ENCODE assay signal across 8 mouse cellular contexts in genomic region chr11:32454800-32455506, GRCm38 (mm10). TPM values are rescaled to one million over a fixed set of nuclear protein-coding genes. Genes with fewer than 3 reads are reported as not detected.
DNase-seq lines count a peak whose midpoint lies in the region; ATAC-seq and TF ChIP-seq lines count a peak whose summit lies in the region.

Gene Ubtd2, plus strand, starts transcription at chr11:32455370.

- peak within 1 kb of the TSS; percentile 98 for H3K4me3 ChIP-seq in embryonic facial prominence, embryonic 14.5 days (ENCODE audit: low read depth, low read length)
- peak within 1 kb of the TSS; percentile 92 for H3K4me3 ChIP-seq in limb, embryonic 14.5 days (replicated peaks; ENCODE audit: low read length)
- peak within 1 kb of the TSS; percentile 77 for H3K4me3 ChIP-seq in midbrain, postnatal 0 days (ENCODE audit: low read depth, low read length)

- TF ChIP-seq POLR2A in limb, embryonic 14.5 days (IDR thresholded peaks at IDR 0.05; ENCODE audit: borderline replicate concordance, extremely low read depth, insufficient read depth, insufficient read length), result 0 out of 2 replicates have a peak, but pooled peaks have one; percentile 10

- no peaks in the 10 kb centered on the region for H3K27me3 ChIP-seq in embryonic facial prominence, embryonic 14.5 days (replicated peaks; ENCODE audit: control insufficient read depth, insufficient read depth, low read length)
- H3K27me3 ChIP-seq in limb, embryonic 14.5 days (ENCODE audit: control insufficient read depth, insufficient read depth, low read length), result no peaks in the 10 kb centered on the region
- H3K27me3 ChIP-seq in midbrain, postnatal 0 days (ENCODE audit: insufficient read depth, low read length), result no peaks in the 10 kb centered on the region

- peak within 1 kb of the TSS; percentile 97 for H3K27ac ChIP-seq in embryonic facial prominence, embryonic 14.5 days (replicated peaks; ENCODE audit: low read depth, low read length)
- peak within 1 kb of the TSS; percentile 95 for H3K27ac ChIP-seq in limb, embryonic 14.5 days (replicated peaks; ENCODE audit: low read depth, low read length)
- H3K27ac ChIP-seq in midbrain, postnatal 0 days (ENCODE audit: low read depth, low read length), result peak within 1 kb of the TSS; percentile 93

- no peaks in the 10 kb centered on the region for H3K9me3 ChIP-seq in embryonic facial prominence, embryonic 14.5 days (ENCODE audit: control insufficient read depth, low read length)
- no peaks in the 10 kb centered on the region for H3K9me3 ChIP-seq in limb, embryonic 14.5 days (ENCODE audit: control insufficient read depth, low read length)
- no peaks in the 10 kb centered on the region for H3K9me3 ChIP-seq in midbrain, postnatal 0 days (ENCODE audit: low read length)

- 0% methylated on average over 31 of the region's 86 CpGs for WGBS in embryonic facial prominence, embryonic 14.5 days
- WGBS in limb, embryonic 14.5 days, result 1% methylated on average over 40 of the region's 86 CpGs
- WGBS in midbrain, postnatal 0 days, result 2% methylated on average over 40 of the region's 86 CpGs

- DNase-seq in 3T3-L1 (ENCODE audit: low read depth, low spot score), result peak; percentile 89
- DNase-seq in adrenal gland, postnatal 4 days (ENCODE audit: low spot score in 2 of 2), result peak; percentile 93 to 96
- peak; percentile 97 for DNase-seq in embryonic facial prominence, embryonic 14.5 days (ENCODE audit: low spot score)
- peak; percentile 96 for DNase-seq in heart, adult 8-10 months (ENCODE audit: low spot score)
- peak; percentile 97 for DNase-seq in kidney, adult 9 months
- DNase-seq in limb, embryonic 14.5 days (ENCODE audit: low spot score), result peak; percentile 96
- DNase-seq in midbrain, postnatal 0 days (ENCODE audit: low spot score), result peak; percentile 96
- DNase-seq in spleen, postnatal 14 days (ENCODE audit: low spot score in 2 of 2), result peak; percentile 92 to 94

- peak; percentile 97 for ATAC-seq in embryonic facial prominence, embryonic 14.5 days (ENCODE audit: low read depth)
- ATAC-seq in limb, embryonic 14.5 days (ENCODE audit: low FRiP score, low read depth), result peak; percentile 97
- peak; percentile 97 for ATAC-seq in midbrain, postnatal 0 days (ENCODE audit: low FRiP score)

- H3K4me1 ChIP-seq in embryonic facial prominence, embryonic 14.5 days (ENCODE audit: control insufficient read depth, insufficient read depth, low read length), result peaks cover 19% of the 10 kb centered on the region
- peaks cover 22% of the 10 kb centered on the region for H3K4me1 ChIP-seq in limb, embryonic 14.5 days (ENCODE audit: control insufficient read depth, insufficient read depth, low read length)
- no peaks in the 10 kb centered on the region for H3K4me1 ChIP-seq in midbrain, postnatal 0 days (ENCODE audit: insufficient read depth, low read length)

- peak within 1 kb of the TSS; percentile 90 for H3K4me2 ChIP-seq in embryonic facial prominence, embryonic 14.5 days (ENCODE audit: low read depth, low read length)
- peak within 1 kb of the TSS; percentile 68 for H3K4me2 ChIP-seq in limb, embryonic 14.5 days (replicated peaks; ENCODE audit: low read depth, low read length, severe bottlenecking)
- peak within 1 kb of the TSS; percentile 83 for H3K4me2 ChIP-seq in midbrain, postnatal 0 days (ENCODE audit: low read depth, low read length, poor library complexity, severe bottlenecking)

- TF ChIP-seq CTCF in midbrain, postnatal 0 days (IDR thresholded peaks at IDR 0.05), result no peak

- H3K9ac ChIP-seq in embryonic facial prominence, embryonic 14.5 days (ENCODE audit: low read depth, low read length), result peak within 1 kb of the TSS; percentile 94
- peak within 1 kb of the TSS; percentile 95 for H3K9ac ChIP-seq in limb, embryonic 14.5 days (ENCODE audit: low read depth, low read length, severe bottlenecking)
- peak within 1 kb of the TSS; percentile 82 for H3K9ac ChIP-seq in midbrain, postnatal 0 days (replicated peaks; ENCODE audit: low read length, poor library complexity, severe bottlenecking)

- H3K36me3 ChIP-seq in embryonic facial prominence, embryonic 14.5 days (ENCODE audit: control insufficient read depth, insufficient read depth, low read length), result no peaks in the 10 kb centered on the region
- H3K36me3 ChIP-seq in limb, embryonic 14.5 days (ENCODE audit: control insufficient read depth, insufficient read depth, low read length), result no peaks in the 10 kb centered on the region
- no peaks in the 10 kb centered on the region for H3K36me3 ChIP-seq in midbrain, postnatal 0 days (ENCODE audit: insufficient read depth, low read length)

RNA-seq across cellular contexts. Expression of gene Ubtd2, which starts in this region (rescaled TPM):
- 10 to 100 TPM; 26.1 to 30.9 TPM for total RNA-seq in adrenal gland, postnatal 4 days (2021)
- polyA plus RNA-seq in embryonic facial prominence, embryonic 14.5 days (2014; fragmentation: Nextera tagmentation; extraction: Ambion mirVana), result 86.4 and 95.9 TPM in 2 replicates
- total RNA-seq in heart, adult 8-10 months (2022), result 1 to 10 TPM; 3.0 to 4.4 (median 3.7) TPM
- polyA plus RNA-seq in limb, embryonic 14.5 days (2012; rRNA removed), result 74.2 and 78.1 TPM in 2 replicates
- polyA plus RNA-seq in limb, embryonic 14.5 days (2014; fragmentation: Nextera tagmentation; extraction: Ambion mirVana), result 107 and 118 TPM in 2 replicates
- total RNA-seq in midbrain, postnatal 0 days (2014; rRNA removed), result 57.5 and 61.1 TPM in 2 replicates
- polyA plus RNA-seq in midbrain, postnatal 0 days (2015; fragmentation: Nextera tagmentation; extraction: Ambion mirVana), result 28.5 and 32.4 TPM in 2 replicates

Comparison
In these comparisons a context has a peak if more than half of its experiments do, and no peak if none do; other contexts are left out.
1. Peak in every context shown above with its lines: DNase-seq, ATAC-seq, H3K4me3 ChIP-seq and H3K27ac ChIP-seq.
2. RNA of gene Ubtd2 (total RNA-seq): 57.5 to 61.1 TPM in midbrain, postnatal 0 days and 26.1 to 30.9 TPM in adrenal gland, postnatal 4 days; 3.0 to 4.4 TPM in heart, adult 8-10 months; every median in the first group is over 4 times any median in the second.